Mouse (Mus musculus): ENCODE measurements around the gene Hsd17b2. TPM values are rescaled to one million over a fixed set of nuclear protein-coding genes. Genes with fewer than 3 reads are reported as not detected.
A peak's percentile ranks its signal among the peaks of the same experiment; 100 is the strongest.

Gene Hsd17b2
- total RNA-seq, 1 experiment = 0.31 TPM

DNA sequence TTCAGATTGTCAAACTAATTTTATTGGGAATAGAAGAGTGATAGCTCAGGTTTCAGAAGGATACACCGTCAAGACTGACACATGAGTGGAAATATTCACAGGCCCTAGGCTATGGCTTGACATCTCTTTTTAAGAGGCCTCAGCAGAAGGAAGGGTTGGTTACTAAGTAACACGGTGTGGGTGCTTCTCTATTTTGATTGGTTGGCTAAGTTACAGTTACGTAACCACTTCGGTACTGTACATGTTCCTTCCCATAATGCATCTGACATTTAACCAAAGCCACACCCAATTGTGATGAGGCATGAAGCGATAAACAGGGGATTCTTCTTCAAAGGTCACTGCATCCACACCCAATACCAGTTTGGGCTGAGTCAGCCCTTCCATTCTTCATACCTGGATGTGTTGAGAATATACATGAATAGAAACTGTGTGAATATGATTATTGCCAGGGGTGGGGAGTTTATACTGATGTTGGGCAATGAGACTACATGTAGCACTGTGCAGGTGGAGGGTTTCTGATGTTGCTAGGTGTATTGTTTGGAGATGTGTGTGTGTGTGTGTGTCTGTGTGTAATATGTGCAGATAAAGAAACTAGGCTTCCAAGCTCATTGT lies 38.8 kb downstream of the Hsd17b2 start:
- H3K36me3 ChIP-seq (ENCODE audit: control insufficient read depth, insufficient read depth, low read length, poor library complexity, severe bottlenecking) = no peaks in the 10 kb centered on the region
- in situ Hi-C loops (cut with MboI; ENCODE audit: low sequenced_read_pairs in 2 of 2, unreplicated experiment in 2 of 2) = no loop called here
- H3K4me1 ChIP-seq (ENCODE audit: control insufficient read depth in 2 of 2, insufficient read depth in 2 of 2, low read length in 2 of 2, poor library complexity in 1 of 2) = no peaks in the 10 kb centered on the region
- H3K4me3 ChIP-seq (ENCODE audit: insufficient read depth in 1 of 2, low read depth in 1 of 2, low read length in 2 of 2, poor library complexity in 1 of 2, severe bottlenecking in 1 of 2) = no peak overlapping the region
- no peaks in the 10 kb centered on the region for H3K9me3 ChIP-seq (ENCODE audit: control insufficient read depth, insufficient read depth, low read depth, low read length)
- TF ChIP-seq HCFC1 (IDR thresholded peaks at IDR 0.05; ENCODE audit: borderline replicate concordance, insufficient read depth, low read length) = no peak
- no peak overlapping the region for H3K27ac ChIP-seq (ENCODE audit: insufficient read depth, low read depth, low read length, poor library complexity, severe bottlenecking)
- H3K9ac ChIP-seq (ENCODE audit: insufficient read depth, low read depth, low read length, poor library complexity, severe bottlenecking) = no peak overlapping the region
- no peak for DNase-seq (ENCODE audit: low read depth, low spot score)

GRCm38 (mm10) chr8:117742431-117743012 lies 40.8 kb downstream of the Hsd17b2 start:
- no peak for DNase-seq (ENCODE audit: low read depth, low spot score)
- in situ Hi-C loops (cut with MboI; ENCODE audit: low sequenced_read_pairs in 2 of 2, unreplicated experiment in 2 of 2) = no loop called here
- TF ChIP-seq ZNF384 (IDR thresholded peaks at IDR 0.05; ENCODE audit: low read depth, low read length) = no peak
- no peak for TF ChIP-seq CHD2 (IDR thresholded peaks at IDR 0.05; ENCODE audit: low read depth, low read length)
- TF ChIP-seq ZC3H11A (IDR thresholded peaks at IDR 0.05; ENCODE audit: borderline replicate concordance, low read depth, low read length) = no peak
- no peak for TF ChIP-seq HCFC1 (IDR thresholded peaks at IDR 0.05; ENCODE audit: borderline replicate concordance, insufficient read depth, low read length)
- no peak for TF ChIP-seq MAFK (IDR thresholded peaks at IDR 0.05; ENCODE audit: insufficient read depth, low read depth, low read length)

GRCm38 (mm10) chr8:117746651-117747050 lies 44.9 kb downstream of the Hsd17b2 start:
- in situ Hi-C loops (cut with MboI; ENCODE audit: low sequenced_read_pairs in 2 of 2, unreplicated experiment in 2 of 2) = no loop called here
- H3K27ac ChIP-seq (ENCODE audit: insufficient read depth, low read depth, low read length, poor library complexity, severe bottlenecking) = no peak overlapping the region

More at GRCm38 (mm10) chr8:117742431-117743012, 40.8 kb downstream of the Hsd17b2 start:
- H3K4me3 ChIP-seq (ENCODE audit: insufficient read depth in 1 of 2, low read depth in 1 of 2, low read length in 2 of 2, poor library complexity in 1 of 2, severe bottlenecking in 1 of 2) = no peak overlapping the region
- H3K27ac ChIP-seq (ENCODE audit: insufficient read depth, low read depth, low read length, poor library complexity, severe bottlenecking) = no peak overlapping the region
- no peak overlapping the region for H3K9ac ChIP-seq (ENCODE audit: insufficient read depth, low read depth, low read length, poor library complexity, severe bottlenecking)
- H3K4me1 ChIP-seq (ENCODE audit: control insufficient read depth in 2 of 2, insufficient read depth in 2 of 2, low read length in 2 of 2, poor library complexity in 1 of 2) = peaks cover 2 to 7% of the 10 kb centered on the region in 2 experiments; a peak in 2 of 4 replicates
- H3K9me3 ChIP-seq (ENCODE audit: control insufficient read depth, insufficient read depth, low read depth, low read length) = no peaks in the 10 kb centered on the region
- H3K36me3 ChIP-seq (ENCODE audit: control insufficient read depth, insufficient read depth, low read length, poor library complexity, severe bottlenecking) = no peaks in the 10 kb centered on the region

DNA sequence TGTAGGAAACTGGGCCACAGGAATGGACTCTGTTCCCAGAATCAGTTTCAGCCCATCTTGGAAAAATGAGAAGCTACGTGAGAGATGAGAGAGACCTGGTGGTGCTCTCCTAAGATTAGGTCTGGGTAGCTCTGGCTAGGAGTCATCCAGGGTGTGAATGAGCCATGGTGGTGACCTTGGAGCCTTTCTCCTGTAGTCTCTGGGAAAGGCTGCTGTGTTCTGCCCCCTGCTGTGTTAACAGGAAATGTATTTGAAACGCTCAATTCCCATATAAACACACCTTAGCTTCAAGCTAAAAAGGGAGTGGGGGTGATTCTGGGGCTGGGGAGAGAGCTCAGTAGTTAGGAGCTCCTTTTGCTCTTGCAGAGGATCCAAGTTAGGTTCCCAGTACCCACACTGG lies 45.7 kb downstream of the Hsd17b2 start:
- Histone ChIP-seq H3K4me1 (ENCODE audit: control insufficient read depth in 2 of 2, insufficient read depth in 2 of 2, low read length in 2 of 2, poor library complexity in 1 of 2) (peaks cover 5 to 26% of the 10 kb centered on the region in 2 experiments; a peak in 2 of 4 replicates), H3K9me3 (ENCODE audit: control insufficient read depth, insufficient read depth, low read depth, low read length) (no peaks in the 10 kb centered on the region), H3K27ac (ENCODE audit: insufficient read depth, low read depth, low read length, poor library complexity, severe bottlenecking) (no peak overlapping the region), H3K9ac (ENCODE audit: insufficient read depth, low read depth, low read length, poor library complexity, severe bottlenecking) (no peak overlapping the region), H3K36me3 (ENCODE audit: control insufficient read depth, insufficient read depth, low read length, poor library complexity, severe bottlenecking) (no peaks in the 10 kb centered on the region), H3K4me3 (ENCODE audit: insufficient read depth in 1 of 2, low read depth in 1 of 2, low read length in 2 of 2, poor library complexity in 1 of 2, severe bottlenecking in 1 of 2) (no peak overlapping the region; a peak in 1 of 4 replicates)
- peak; percentile 75 for DNase-seq (ENCODE audit: low read depth, low spot score)
- in situ Hi-C loops (cut with MboI; ENCODE audit: low sequenced_read_pairs in 2 of 2, unreplicated experiment in 2 of 2) = no loop called here
- no peak for TF ChIP-seq ZC3H11A (IDR thresholded peaks at IDR 0.05; ENCODE audit: borderline replicate concordance, low read depth, low read length)

More at GRCm38 (mm10) chr8:117746651-117747050, 44.9 kb downstream of the Hsd17b2 start:
- Histone ChIP-seq H3K9ac (ENCODE audit: insufficient read depth, low read depth, low read length, poor library complexity, severe bottlenecking) (no peak overlapping the region), H3K4me1 (ENCODE audit: control insufficient read depth in 2 of 2, insufficient read depth in 2 of 2, low read length in 2 of 2, poor library complexity in 1 of 2) (peaks cover 5 to 26% of the 10 kb centered on the region in 2 experiments; a peak in 2 of 4 replicates), H3K4me3 (ENCODE audit: insufficient read depth in 1 of 2, low read depth in 1 of 2, low read length in 2 of 2, poor library complexity in 1 of 2, severe bottlenecking in 1 of 2) (no peak overlapping the region), H3K36me3 (ENCODE audit: control insufficient read depth, insufficient read depth, low read length, poor library complexity, severe bottlenecking) (no peaks in the 10 kb centered on the region), H3K9me3 (ENCODE audit: control insufficient read depth, insufficient read depth, low read depth, low read length) (no peaks in the 10 kb centered on the region)
- TF ChIP-seq CHD2 (IDR thresholded peaks at IDR 0.05; ENCODE audit: low read depth, low read length) (no peak), HCFC1 (IDR thresholded peaks at IDR 0.05; ENCODE audit: borderline replicate concordance, insufficient read depth, low read length) (no peak), MAFK (IDR thresholded peaks at IDR 0.05; ENCODE audit: insufficient read depth, low read depth, low read length) (no peak), ZNF384 (IDR thresholded peaks at IDR 0.05; ENCODE audit: low read depth, low read length) (no peak), ZC3H11A (IDR thresholded peaks at IDR 0.05; ENCODE audit: borderline replicate concordance, low read depth, low read length) (no peak)
- no peak for DNase-seq (ENCODE audit: low read depth, low spot score)

Data from ES-E14 (cell line).